Mouse (Mus musculus) brain, adult 2 months (tissue): Measurements from ENCODE around the gene Krt24.

Experiments
- DNase-seq: peaks from one replicate; pipeline ENCODE4 v3.0.0; 2011; ENCODE audit warnings: low read depth, low spot score

Krt24 gene

DNA sequence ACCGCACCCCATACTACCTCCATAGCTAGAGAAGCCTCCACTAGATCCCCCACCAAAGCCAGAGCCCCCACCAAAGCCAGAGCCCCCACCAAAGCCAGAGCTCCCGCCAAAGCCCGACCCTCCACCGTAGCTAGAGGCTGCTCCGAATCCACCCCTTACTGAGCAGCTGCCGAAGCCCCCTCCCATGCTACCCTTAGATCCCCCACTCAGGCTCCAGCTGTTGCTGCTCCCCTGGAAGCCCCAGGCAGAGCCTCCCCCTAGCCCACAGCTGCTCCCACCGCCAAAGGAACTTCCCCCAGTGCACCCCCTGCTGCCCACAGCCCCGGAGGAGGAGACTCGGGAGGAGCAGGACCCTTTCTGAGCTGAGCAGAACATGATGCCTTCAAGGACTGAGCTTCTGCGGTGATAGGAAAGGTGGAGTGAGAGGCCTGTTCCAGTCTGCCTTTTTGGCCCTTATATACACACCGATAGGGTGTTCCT lies at the start of gene Krt24:
Gene Krt24 (minus strand): TSS at position 430 of the 480 bp plus-strand sequence.
- DNase-seq, result no peak

DNA sequence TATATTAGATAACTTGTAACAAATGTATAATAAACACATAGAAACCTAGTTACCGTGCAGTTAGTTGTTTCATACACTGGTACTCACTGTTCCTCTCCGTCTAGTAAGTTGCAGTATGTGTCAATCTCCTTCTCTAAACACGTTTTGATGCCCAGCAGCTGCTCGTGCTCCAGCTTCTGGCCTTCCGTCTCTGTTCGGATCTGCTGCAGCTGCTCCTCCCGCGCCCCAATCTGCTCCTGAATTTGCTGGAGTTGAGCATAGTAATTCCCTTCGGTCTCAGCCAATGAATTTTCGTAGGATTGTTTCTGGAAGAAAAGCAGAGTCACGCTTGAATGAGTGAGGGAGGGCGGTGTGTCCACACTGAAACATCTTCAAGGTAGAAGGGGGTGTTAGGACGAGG lies 48.4 kb upstream of the Krt24 start:
- DNase-seq, result peak; percentile 76

DNA sequence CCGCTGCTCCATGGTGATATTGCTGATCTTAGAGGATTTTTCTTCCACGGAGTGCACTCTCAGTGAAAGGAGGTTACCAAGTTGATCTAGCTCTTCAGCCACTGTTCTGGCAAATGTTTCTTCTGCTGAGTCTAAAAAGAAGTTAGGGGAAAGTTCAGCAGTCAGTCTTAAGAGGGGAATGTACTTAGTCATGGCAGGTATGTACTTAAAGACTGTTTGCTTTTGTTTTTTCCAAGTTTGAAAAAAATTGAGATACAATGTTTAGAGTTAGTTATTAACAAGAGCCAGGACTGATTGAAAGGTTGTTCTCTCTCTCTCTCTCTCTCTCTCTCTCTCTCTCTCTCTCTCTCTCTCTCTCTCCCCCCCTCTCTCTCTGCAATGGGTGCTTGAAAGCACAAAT lies 44.6 kb upstream of the Krt24 start:
- DNase-seq, result no peak

DNA sequence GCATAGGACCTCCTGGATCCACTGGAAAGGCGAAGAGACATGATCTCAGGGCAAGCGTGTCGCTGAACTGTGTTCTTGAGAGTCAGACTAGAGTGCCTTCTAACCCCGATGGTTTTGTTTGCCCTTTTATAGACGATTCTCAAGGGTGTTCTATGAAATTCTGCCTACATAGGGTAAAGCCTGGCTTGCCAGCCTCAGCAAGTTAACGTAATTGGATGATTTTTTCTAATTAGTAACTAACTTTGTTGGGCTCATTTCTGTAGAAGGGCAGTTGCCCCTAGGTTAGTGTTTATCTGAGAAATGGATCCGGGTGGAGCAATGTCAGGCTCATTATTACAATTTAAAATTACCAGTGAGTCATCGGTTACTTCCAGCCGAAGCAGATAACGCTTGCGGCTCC lies 37.8 kb upstream of the Krt24 start, which contains the start of gene Krt25:
Gene Krt25 (minus strand): TSS at position 101 of the 400 bp plus-strand sequence.
- no peak for DNase-seq

DNA sequence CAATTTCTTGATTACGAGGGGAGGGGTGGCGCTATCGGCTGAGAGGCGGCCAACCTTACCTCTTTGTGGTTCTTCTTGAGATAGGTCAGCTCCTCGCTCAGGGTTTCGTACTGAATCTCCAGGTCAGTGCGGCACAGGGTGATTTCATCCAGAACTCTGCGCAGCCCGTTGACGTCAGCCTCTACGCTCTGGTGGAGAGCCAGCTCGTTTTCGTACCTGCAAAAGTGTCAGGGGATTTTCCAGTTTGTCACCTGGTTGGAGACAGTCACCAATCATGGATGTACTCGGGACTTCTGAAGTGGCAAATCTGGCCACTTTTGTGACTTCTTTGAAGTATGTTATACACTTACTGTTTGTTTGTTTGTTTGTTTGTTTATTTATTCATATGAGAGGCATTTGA lies 36.0 kb upstream of the Krt24 start:
- no peak for DNase-seq

DNA sequence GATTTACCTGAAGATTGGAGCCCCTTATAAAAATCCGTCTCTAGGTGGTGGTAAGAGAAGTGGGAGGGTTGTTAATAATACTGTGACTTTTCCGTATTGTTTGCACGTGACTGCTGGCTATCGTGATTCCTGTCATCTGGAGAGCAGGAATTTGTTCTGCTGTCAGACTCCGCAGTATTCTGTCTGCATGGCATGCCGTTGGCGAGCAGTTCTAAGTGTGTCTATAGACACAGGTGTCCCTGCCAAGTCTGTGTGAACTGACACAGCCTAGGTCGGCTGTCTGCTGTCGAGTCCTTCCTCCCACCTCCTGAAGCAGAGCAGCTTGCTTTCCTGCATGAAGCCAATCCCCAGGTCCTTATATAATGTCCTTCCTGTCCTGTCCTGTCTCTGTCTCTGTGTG lies 34.1 kb upstream of the Krt24 start:
- no peak for DNase-seq

DNA sequence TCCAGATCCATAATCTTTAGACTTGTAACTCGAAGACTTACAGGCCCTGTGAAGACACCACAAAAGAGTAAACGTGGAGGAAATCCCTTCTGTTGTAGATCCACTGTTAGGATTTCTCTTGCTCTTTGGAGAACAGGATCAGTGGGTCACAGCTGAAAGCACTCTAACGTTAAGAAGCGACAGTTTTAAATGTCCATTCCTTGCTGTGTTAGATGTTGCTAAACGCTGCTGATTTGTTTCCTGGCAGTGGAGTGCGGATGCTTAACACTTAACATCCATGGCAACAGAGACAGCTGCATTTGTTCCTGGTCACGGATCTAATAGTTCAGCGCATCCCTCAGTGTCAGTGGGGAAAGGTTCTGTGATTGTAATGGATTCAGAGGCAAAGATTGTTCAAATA lies 31.5 kb upstream of the Krt24 start:
- no peak for DNase-seq

DNA sequence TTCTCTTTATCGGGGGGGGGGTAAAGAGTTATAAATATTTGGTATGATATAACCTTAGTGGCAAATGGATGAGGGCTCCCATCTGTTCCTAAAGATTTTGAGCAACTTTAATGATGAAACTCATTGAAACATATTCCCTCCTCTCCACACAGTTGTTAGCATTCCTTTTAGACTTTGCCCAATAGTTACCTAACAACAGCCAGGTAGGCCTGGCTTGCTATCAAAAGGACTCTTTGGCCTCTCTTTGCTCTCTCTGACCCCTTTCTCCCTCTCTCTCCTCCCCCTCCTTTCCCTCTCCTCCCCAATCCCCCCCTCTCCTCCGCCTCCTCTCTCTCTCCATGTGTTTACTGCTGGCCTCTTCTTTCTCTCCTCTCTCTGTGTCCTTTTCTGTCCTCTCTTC lies 29.5 kb upstream of the Krt24 start:
- no peak for DNase-seq

DNA sequence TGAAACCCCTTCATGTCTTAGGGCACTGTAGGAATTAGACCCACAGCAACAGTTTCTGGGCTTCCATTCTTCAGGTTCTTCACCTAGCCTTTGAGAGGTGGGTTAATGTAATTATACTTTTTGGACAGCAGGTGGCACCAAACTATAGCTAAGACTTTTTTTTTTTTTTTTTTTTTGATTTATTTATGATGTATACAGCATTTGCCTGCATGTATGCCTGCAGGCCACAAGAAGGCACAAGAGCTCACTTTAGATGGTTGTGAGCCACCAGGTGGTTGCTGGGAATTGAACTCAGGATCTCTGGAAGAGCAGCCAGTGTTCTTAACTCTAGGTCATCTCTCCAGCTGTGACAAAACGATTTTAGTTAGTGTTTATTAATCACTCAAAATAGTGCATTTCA lies 25.8 kb upstream of the Krt24 start:
- peak; percentile 60 for DNase-seq

DNA sequence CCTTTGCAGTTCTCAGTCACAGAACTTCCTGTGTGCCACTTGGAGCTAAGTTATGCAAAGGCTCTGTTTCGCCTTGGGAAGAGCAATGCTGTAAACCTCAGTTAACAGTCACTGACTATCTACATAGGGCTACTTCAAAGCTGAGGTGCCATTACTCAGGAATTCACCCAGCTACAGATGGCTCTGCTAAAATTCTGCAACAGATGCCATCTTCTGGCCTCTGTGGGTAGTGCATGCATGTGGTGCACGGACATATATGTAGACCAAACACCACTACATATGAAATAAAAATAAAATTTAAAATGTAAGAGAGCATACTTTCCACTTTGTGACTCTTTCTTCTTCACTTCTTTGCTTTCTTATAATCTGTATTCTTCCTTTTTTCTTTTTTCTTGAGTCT lies 22.5 kb upstream of the Krt24 start:
- peak; percentile 86 for DNase-seq

DNA sequence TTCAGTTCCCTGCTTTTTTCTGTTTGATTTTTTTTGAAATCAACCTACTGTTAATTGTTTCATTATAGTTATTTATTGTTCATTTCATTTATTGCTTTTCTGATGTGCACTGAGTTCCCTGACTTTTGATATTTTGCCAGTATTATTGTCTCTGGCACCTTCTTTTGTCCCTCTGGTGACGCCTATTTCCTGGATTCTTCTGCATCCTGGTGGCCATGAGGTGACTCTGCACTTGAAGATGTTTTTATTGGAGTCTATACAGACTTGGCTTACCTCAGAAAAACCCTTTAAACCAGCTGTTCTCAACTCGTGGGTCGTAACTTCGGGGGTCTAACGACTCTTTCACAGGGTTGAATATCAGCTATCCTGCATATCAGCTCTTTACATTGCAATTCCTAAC lies 10.0 kb upstream of the Krt24 start:
- DNase-seq, result peak; percentile 37

DNA sequence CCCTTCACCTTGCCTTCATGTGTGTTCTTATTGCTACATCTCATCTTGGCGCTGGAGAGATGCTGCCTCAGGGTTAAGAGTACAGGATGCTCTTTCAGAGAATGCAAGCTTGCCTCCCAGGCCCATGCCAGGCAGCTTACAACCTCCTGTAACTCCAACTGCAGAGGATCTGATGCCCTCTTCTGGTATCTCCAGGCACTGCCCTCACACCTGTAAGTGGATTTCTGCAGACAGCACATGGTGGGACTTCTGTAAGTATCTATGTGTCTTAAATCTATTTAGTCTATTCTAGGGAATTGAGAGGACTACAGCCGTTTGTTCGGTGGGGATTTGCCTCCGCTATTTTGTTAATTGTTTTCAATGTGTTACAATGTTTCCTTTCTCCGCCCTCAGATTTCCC lies 7.8 kb upstream of the Krt24 start:
- DNase-seq, result peak; percentile 92

DNA sequence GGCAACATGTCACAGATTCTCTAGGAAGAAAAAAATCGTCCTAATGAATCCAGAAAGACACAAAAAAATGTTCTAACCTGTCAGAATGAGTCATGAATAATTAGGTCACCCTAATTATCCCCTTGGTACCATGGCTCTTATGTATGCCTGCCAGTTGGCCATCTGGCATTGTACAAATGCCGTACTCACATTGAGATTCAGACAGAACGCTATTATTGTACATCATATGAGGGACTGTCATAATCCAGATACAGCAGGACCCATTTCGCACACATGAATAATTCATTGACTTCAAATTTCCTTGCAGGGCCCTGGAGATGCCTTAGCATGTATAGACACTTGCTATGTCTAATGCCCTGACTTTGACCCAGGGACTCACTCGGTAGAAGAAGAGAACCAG lies 1.1 kb downstream of the Krt24 start:
- DNase-seq, result peak; percentile 95

DNA sequence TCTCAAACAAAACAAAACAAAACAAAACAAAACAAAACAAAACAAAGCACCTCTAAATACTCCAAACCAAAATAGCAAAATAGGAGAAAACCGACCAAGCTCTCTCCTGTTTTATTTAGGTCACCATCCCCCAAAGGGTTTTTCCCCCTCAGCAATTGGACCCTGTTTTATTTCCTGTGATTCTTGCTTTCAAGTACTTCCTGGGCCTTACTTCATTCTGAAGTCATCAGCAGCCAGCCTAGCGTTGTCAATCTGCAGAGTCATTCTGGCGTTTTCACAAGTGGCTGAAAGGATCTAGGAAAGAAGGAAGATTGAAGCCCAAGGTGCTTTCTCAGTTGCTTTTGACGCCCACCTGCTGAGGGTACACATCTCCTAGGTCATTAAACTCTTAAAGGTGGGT lies 1.7 kb downstream of the Krt24 start:
- no peak for DNase-seq

DNA sequence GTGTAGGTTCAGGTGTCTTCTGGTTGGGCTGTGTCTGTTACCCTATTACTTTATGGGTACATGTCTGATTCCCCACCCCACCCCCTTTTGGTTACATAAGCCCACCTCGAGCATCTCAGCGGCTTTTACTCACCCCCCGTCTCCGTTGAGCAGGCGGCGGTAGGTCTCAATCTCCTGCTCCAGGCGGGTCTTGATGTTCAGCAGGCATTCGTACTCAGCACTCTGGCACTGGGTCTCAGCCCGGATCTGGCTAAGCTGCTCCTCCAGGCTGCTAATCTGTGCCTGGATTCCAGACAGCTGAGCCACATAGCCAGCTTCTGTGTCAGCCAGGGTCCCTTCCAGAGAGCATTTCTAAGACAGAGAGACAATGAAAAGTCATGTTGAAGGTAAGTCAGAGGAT lies 3.9 kb downstream of the Krt24 start:
- peak; percentile 83 for DNase-seq

DNA sequence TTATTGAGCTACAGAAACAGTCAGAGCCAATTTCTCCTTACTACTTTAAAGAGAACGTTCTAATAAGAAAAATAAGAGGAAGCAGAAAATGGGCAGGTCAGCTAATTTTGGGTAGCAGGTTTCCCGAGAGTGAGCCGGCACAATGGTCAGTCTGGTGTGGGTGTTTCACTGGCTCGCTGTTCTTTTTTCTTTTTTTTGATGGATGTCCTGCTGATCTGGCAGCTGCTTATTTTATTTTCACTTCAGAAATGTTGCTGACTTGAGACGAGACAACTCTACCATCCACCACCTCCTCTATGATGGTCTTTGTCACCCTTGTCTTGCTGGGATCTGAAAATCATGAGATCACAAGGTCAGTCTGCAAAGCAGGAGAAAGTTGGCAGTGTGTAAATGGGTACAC lies 5.1 kb downstream of the Krt24 start:
- DNase-seq, result peak; percentile 80

DNA sequence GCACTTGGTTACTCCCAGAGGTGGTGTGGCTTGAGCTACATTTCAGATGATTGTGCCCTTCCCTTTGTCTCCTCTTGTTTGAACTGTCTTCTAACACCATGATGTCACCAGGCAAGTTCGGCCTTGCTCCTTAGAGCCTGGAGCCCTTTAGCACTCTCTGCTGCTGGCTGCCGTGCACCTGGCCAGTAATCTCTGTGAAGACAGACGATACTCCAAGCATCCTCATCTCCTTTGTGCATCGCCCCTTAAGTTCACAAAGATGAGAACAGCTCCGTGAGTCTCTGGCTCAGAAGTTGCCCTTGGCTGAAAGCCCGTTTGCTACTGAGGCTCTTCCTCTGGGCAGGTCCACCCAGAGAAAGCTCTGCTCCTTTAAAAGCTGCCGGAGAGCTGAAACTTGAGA lies 8.3 kb downstream of the Krt24 start:
- no peak for DNase-seq

DNA sequence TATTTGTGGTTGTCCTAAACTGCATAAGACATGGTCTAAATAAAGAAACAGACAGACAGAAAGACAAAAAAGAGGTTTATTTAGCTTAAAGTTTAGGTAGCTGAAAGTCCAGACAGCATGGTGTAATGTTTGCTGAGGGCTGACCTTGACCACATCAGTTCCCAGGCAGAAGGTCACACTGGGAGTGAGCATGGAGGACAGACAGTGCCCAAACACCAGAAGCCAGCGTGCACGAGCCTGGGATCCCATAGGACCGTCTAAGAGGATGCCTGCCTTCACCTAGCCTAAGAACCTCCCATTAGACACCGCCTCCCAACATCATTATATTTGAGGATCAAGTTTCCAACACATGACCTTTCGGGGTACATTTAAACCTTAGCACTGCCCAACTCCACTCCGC lies 9.4 kb downstream of the Krt24 start:
- DNase-seq, result no peak

DNA sequence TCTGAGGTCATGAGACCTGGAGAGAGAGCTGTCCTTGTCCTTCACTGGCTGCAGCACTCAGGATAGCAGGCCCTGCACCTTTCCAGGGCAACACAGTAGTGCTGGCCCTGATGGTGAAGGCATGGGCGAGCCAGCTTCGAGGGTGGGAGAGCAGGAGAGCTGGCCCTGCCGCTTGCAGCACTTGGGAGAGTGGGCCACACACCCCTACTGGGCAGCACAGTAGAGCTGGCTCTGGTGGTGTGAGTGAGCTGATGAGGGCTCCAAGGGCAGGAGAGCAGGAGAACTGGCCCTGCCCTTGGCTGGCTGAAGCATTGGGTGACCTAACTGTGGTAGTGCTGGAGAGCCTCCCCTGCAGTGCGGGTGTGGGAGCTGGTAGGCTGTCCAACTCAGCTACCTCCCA lies 12.3 kb downstream of the Krt24 start:
- no peak for DNase-seq

DNA sequence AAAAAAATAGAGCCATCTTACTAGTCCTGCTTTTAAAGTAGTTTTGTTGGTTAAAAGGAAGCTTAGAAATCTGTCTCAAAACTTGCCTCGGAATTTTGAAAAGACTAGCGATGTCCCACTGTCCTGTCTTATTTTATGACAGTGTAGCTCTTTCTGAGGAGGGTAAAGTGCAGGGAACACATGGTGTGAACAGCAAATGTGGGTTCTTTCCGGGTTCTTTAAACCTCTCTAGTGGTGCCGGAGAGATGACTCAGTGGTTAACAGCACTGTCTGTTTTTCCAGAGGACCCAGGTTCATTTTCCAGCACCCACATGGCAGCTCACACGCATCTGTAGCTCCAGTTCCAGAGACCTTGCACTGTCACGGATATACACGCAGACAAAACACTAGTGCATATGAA lies 15.9 kb downstream of the Krt24 start:
- DNase-seq, result peak; percentile 31

DNA sequence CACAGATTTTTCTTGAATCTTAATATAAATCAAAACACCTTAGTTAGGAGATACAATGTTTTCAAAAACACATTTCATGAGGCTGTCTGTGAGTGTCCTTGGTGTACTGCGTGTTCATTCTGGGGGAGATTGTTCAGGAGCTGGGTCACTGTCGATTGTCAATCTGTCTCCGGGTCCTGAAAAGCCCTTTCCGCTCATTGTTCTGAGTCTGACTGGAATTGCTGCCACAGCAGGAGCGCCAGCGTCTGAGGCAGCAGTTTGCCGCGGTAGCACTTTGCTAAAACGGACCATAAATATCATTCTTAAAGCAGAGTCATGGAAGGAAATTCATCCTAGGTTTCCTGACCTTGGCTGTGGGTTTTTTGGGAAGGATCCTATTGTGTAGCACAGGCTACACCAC lies 19.3 kb downstream of the Krt24 start:
- peak; percentile 42 for DNase-seq

DNA sequence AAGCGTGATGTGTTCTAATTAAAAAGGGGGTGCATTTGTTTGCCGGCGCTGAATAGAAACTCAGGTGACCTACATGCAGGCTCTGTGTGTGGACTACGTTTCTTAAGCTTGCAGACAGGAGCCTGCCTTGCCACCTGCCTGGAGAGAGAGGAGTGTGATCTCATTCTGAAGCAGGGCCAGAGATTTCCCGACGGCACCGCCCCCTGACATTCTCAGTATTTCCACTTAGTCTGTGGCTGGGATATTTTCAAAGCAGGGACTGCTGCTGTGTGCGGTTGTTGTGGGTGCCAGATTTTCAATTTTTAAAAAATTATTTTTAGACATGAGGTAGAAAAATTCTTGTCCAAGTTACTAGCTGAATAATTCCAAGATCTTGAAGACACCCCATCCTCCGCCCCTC lies 19.8 kb downstream of the Krt24 start:
- peak; percentile 93 for DNase-seq

DNA sequence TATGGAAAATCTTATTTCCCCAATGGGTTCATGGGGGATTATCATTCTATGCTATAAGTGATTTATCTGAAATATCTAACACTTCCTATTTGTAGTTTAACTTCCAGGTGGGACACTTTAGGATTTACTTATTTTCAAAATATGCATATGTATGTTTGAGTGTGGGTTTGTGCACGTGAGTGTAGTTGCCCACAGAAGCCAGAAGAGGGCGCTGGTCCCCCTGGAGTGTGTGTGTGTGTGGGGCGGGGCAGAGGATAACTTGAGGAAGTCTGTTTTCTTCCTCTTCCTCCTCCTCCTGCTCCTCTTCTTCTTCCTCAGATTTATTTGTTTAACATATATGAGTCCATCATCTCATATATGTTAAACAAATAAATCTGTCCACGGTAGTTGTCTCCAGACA lies 28.8 kb downstream of the Krt24 start:
- no peak for DNase-seq

DNA sequence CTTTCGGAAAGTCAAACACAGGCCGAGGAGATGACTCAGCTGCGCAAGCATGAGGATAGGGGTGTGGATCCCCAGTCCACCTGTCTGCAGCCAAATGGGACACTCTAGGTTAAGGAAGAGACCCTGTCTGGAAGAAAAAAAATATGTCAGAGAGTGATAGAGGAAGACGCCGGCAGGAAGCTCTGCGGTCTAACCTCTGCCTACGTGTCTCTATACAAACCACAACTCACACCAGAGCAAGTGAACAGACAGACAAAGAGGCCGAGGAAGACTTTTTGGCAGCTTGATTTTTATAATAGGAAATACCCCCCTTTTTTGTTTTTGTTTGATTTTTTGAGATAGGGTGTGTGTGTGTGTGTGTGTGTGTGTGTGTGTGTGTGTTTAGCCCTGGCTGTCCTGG lies 29.7 kb downstream of the Krt24 start:
- DNase-seq, result no peak

DNA sequence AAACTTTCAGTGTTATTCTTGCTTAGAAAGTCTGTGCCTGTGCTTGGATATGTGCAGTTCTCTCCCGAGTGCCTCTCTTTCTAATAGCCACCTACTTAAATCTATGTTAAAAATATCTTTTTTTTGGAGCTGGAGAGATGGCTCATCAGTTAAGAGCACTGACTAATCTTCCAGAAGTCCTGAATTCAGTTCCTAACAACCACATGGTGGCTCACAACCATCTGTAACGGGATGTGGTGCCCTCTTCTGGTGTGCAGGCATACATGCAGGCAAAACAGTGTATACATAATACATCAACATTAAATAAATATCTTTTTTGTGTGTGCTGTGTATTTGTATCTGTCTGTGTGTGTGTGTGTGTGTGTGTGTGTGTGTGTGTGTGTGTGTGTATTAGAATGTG lies 31.2 kb downstream of the Krt24 start:
- DNase-seq, result peak; percentile 53
